Mouse (Mus musculus) stomach, postnatal 0 days (tissue): ENCODE results near the gene Cdk18.

ENCODE experiments used
- CTCF ChIP-seq: IDR thresholded peaks from 2 replicates; pipeline ENCODE4 v1.5.1; 2016; ENCODE audit warnings: antibody characterized with exemption, low read depth, mild to moderate bottlenecking, moderate library complexity
- EP300 ChIP-seq: optimal IDR thresholded peaks from 2 replicates; pipeline ENCODE3; 2016; ENCODE audit warnings: antibody characterized with exemption

DNA sequence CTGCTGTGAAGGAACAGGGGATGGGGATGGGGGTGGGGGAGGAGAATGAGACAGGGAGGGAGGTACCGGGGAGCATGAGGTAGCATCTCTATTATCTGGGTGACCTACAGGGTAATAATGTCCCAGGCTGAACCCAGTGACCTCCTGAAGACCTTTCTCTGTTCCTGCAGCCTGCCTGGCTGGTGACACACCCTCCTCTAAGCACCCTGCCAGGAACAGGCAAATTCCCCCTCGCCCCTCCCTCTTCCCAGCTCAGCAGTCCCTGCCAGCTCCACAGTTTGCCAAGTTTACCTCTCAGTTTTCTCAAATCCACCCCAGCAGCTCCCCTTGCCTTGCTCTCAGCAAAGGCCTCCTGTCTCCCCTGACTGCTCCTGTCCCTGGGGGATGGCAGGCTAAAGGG, 19.3 kb upstream of the Cdk18 start:
- TF ChIP-seq CTCF = no peak
- no peak for TF ChIP-seq EP300
